Mouse (Mus musculus) c-Kit-positive CD71-positive TER-119-positive erythroid progenitor cells, embryonic 14.5 days (primary cell): ENCODE results near the gene Mcrip2.

Experiments used
- DNase-seq: peaks from one replicate; pipeline ENCODE4 v3.0.0-alpha.2; 2013; ENCODE audit warnings: low spot score

Mcrip2 gene

GRCm38 (mm10) chr17:25834595-25835222, 33.9 kb downstream of the Mcrip2 start:
- no peak for DNase-seq

- no peak for DNase-seq
Measured at GRCm38 (mm10) chr17:25833961-25834594, 34.5 kb downstream of the Mcrip2 start.

- peak; percentile 61 for DNase-seq
Measured at GRCm38 (mm10) chr17:25833291-25833663, 35.3 kb downstream of the Mcrip2 start, which contains the start of gene Stub1. Gene Stub1 (minus strand): TSS chr17:25833404.

GRCm38 (mm10) chr17:25832436-25833290, 35.9 kb downstream of the Mcrip2 start:
- DNase-seq, result peak; percentile 98

GRCm38 (mm10) chr17:25831451-25832281, 36.9 kb downstream of the Mcrip2 start:
- DNase-seq, result no peak

- no peak for DNase-seq
Measured at GRCm38 (mm10) chr17:25830806-25831431, 37.6 kb downstream of the Mcrip2 start.

- no peak for DNase-seq
Measured at GRCm38 (mm10) chr17:25830200-25830753, 38.3 kb downstream of the Mcrip2 start.

GRCm38 (mm10) chr17:25829558-25830017, 39.0 kb downstream of the Mcrip2 start:
- DNase-seq, result no peak

- peak; percentile 71 for DNase-seq
Measured at GRCm38 (mm10) chr17:25828712-25829557, 39.6 kb downstream of the Mcrip2 start, which contains the start of gene Jmjd8. Gene Jmjd8 (plus strand): TSS chr17:25828867.

GRCm38 (mm10) chr17:25828223-25828594, 40.4 kb downstream of the Mcrip2 start:
- no peak for DNase-seq

GRCm38 (mm10) chr17:25827546-25828222, 40.9 kb downstream of the Mcrip2 start:
- no peak for DNase-seq

- no peak for DNase-seq
Measured at GRCm38 (mm10) chr17:25827011-25827410, 41.6 kb downstream of the Mcrip2 start.

- no peak for DNase-seq
Measured at GRCm38 (mm10) chr17:25825984-25826570, 42.5 kb downstream of the Mcrip2 start.

GRCm38 (mm10) chr17:25825311-25825710, 43.3 kb downstream of the Mcrip2 start:
- DNase-seq, result no peak

- no peak for DNase-seq
Measured at GRCm38 (mm10) chr17:25824362-25825142, 44.0 kb downstream of the Mcrip2 start.

GRCm38 (mm10) chr17:25823452-25823851, 45.1 kb downstream of the Mcrip2 start, which contains the start of gene Wdr24:
Gene Wdr24 (plus strand): TSS chr17:25823627.
- peak; percentile 85 for DNase-seq

- DNase-seq, result no peak
Measured at GRCm38 (mm10) chr17:25818851-25819780, 49.4 kb downstream of the Mcrip2 start.
